20 mouse cellular contexts compared by ENCODE assay signal in genomic region chr7:90334831-90335230, GRCm38 (mm10).
"Had no signal": no experiment of that assay in that cellular context is flagged by ENCODE, and none has a peak within 500 bp of the region (broad histone marks: within the 10 kb centered on the region; RNA-seq: fewer than 3 reads in every experiment).

No protein-coding gene starts in this region.

- H3K9me3 ChIP-seq: lung, embryonic 15.5 days; midbrain, embryonic 10.5 days; midbrain, embryonic 12.5 days; neural tube, embryonic 13.5 days; neural tube, embryonic 15.5 days had no signal

- H3K4me2 ChIP-seq: lung, embryonic 15.5 days; midbrain, embryonic 12.5 days; neural tube, embryonic 13.5 days; neural tube, embryonic 15.5 days had no signal

- H3K9ac ChIP-seq: liver, postnatal 0 days; lung, embryonic 15.5 days; midbrain, embryonic 12.5 days; neural tube, embryonic 13.5 days; neural tube, embryonic 15.5 days had no signal

- H3K36me3 ChIP-seq: lung, embryonic 15.5 days; midbrain, embryonic 10.5 days; midbrain, embryonic 12.5 days; neural tube, embryonic 13.5 days; neural tube, embryonic 15.5 days had no signal

- ATAC-seq: liver, postnatal 0 days; midbrain, embryonic 16.5 days had no signal

- H3K4me3 ChIP-seq: lung, embryonic 15.5 days; midbrain, embryonic 10.5 days; midbrain, embryonic 12.5 days; myocyte; neural tube, embryonic 13.5 days; neural tube, embryonic 15.5 days had no signal

- H3K4me1 ChIP-seq: lung, embryonic 15.5 days; midbrain, embryonic 12.5 days; neural tube, embryonic 13.5 days; neural tube, embryonic 15.5 days had no signal

- H3K27ac ChIP-seq: lung, embryonic 15.5 days; macrophage; midbrain, embryonic 10.5 days; midbrain, embryonic 12.5 days; neural tube, embryonic 13.5 days; neural tube, embryonic 15.5 days had no signal

- DNase-seq: liver, postnatal 0 days; lung, adult 2 months; lung, postnatal 14 days; lung, postnatal 36 days; midbrain, embryonic 14.5 days; retina, postnatal 1 day; right cerebral cortex, adult 18-20 months; right cerebral cortex, postnatal 25 days; right cerebral cortex, postnatal 4 days; spleen, adult 18-20 months; thymus, adult 2 months; thymus, postnatal 36 days had no signal

- H3K27me3 ChIP-seq: lung, embryonic 15.5 days; midbrain, embryonic 12.5 days; neural tube, embryonic 13.5 days; neural tube, embryonic 15.5 days had no signal
